10 mouse cellular contexts compared by ENCODE assay signal in the genomic region with DNA sequence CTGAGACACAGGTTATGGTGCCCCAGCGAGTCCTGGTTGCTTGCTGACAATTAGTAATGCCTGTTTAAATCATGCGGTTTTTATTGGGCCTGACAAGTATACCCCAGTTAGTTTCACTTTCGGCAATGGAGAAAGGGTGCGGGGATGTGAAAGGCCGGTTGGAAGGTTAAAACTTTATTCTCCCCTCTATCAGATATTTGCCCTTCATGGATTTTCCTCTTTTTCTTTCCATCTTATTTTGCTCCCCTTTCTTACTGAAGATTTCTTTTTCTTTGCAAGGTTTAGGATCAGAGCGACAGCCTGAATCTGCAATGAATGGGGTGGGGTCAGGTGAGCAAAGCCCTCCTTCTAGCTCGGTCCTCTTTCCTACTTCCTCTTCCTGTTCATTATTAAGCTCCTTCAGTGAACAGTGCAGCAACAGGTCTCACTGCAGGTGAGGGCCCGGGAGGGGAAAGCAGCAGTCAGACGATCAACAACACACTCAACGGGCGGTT. TPM values are rescaled to one million over a fixed set of nuclear protein-coding genes. Genes with fewer than 3 reads are reported as not detected.
DNase-seq lines count a peak whose midpoint lies in the region; ATAC-seq and TF ChIP-seq lines count a peak whose summit lies in the region.
"Had no signal": no experiment of that assay in that cellular context is flagged by ENCODE, and none has a peak within 500 bp of the region (broad histone marks: within the 10 kb centered on the region; RNA-seq: fewer than 3 reads in every experiment).

No protein-coding gene starts in this region.

- peak in 1 of 2 experiments; percentile 80; a peak in 2 of 4 replicates for TF ChIP-seq POLR2A in MEL (IDR thresholded peaks at IDR 0.05; ENCODE audit: control insufficient read depth in 1 of 2, insufficient read depth in 1 of 2, low read depth in 1 of 2, low read length in 2 of 2, poor library complexity in 1 of 2)

- TF ChIP-seq CTCF in MEL (IDR thresholded peaks at IDR 0.05 in 2 of 3, conservative IDR thresholded peaks at IDR 0.05 in 1 of 3; ENCODE audit: control insufficient read depth in 1 of 3, insufficient read depth in 1 of 3, low read depth in 2 of 3, low read length in 3 of 3, poor library complexity in 1 of 3, severe bottlenecking in 1 of 3), result no peak
- TF ChIP-seq CTCF in intestine, postnatal 0 days (IDR thresholded peaks at IDR 0.05; ENCODE audit: low read depth), result no peak

- WGBS in intestine, postnatal 0 days, result 64% methylated on average over 11 of the region's 11 CpGs

- H3K4me3 ChIP-seq in MEL (ENCODE audit: control insufficient read depth in 1 of 2, insufficient read depth in 1 of 2, low read depth in 2 of 2, low read length in 2 of 2), result peak overlapping the region; percentile 69 to 97
- no peak overlapping the region for H3K4me3 ChIP-seq in intestine, postnatal 0 days (ENCODE audit: low read depth, low read length)

- H3K4me2 ChIP-seq in intestine, postnatal 0 days (replicated peaks; ENCODE audit: low read depth), result peak overlapping the region; percentile 30

- H3K9ac ChIP-seq in MEL (ENCODE audit: control insufficient read depth, low read depth, low read length, poor library complexity, severe bottlenecking), result peak overlapping the region; percentile 64
- no peak overlapping the region for H3K9ac ChIP-seq in intestine, postnatal 0 days (ENCODE audit: low read depth, low read length)
- H3K9ac ChIP-seq: liver, postnatal 0 days had no signal

- H3K79me2 ChIP-seq in MEL (ENCODE audit: control insufficient read depth, insufficient read depth, low read length, poor library complexity), result no peaks in the 10 kb centered on the region; the same call in 1 of the 2 replicates

- H3K9me3 ChIP-seq in MEL (replicated peaks; ENCODE audit: insufficient read depth, low read length), result no peaks in the 10 kb centered on the region
- no peaks in the 10 kb centered on the region for H3K9me3 ChIP-seq in intestine, postnatal 0 days (ENCODE audit: control insufficient read depth)

- H3K4me1 ChIP-seq in MEL (ENCODE audit: control insufficient read depth in 1 of 2, insufficient read depth in 2 of 2, low read length in 2 of 2), result peaks cover 0 to 4% of the 10 kb centered on the region in 2 experiments; a peak in 1 of 4 replicates
- no peaks in the 10 kb centered on the region for H3K4me1 ChIP-seq in intestine, postnatal 0 days (replicated peaks; ENCODE audit: control insufficient read depth, insufficient read depth, low read length)

- no peak; a peak in 1 of 4 replicates for TF ChIP-seq EP300 in MEL (IDR thresholded peaks at IDR 0.05; ENCODE audit: low read depth in 1 of 2, low read length in 2 of 2)

- H3K36me3 ChIP-seq in MEL (ENCODE audit: control insufficient read depth in 1 of 2, insufficient read depth in 2 of 2, low read length in 2 of 2), result peaks cover 0 to 4% of the 10 kb centered on the region in 2 experiments; a peak in 1 of 4 replicates
- H3K36me3 ChIP-seq in intestine, postnatal 0 days (ENCODE audit: control insufficient read depth, insufficient read depth), result no peaks in the 10 kb centered on the region

- TF ChIP-seq RAD21 in MEL (IDR thresholded peaks at IDR 0.05; ENCODE audit: low read depth, low read length), result no peak

- peak; percentile 63 for ATAC-seq in intestine, postnatal 0 days
- ATAC-seq in neutrophil, adult 5-6 weeks (ENCODE audit: extremely low read depth, insufficient number of reproducible peaks, low FRiP score, poor library complexity, severe bottlenecking), result peak; percentile 86
- ATAC-seq: liver, postnatal 0 days had no signal

- no peaks in the 10 kb centered on the region for H3K27me3 ChIP-seq in MEL (ENCODE audit: control insufficient read depth in 1 of 2, insufficient read depth in 2 of 2, low read length in 2 of 2)
- H3K27me3 ChIP-seq in intestine, postnatal 0 days (replicated peaks; ENCODE audit: control insufficient read depth, insufficient read depth, low read length), result no peaks in the 10 kb centered on the region

- DNase-seq in CD4-positive, CD25-positive, alpha-beta regulatory T cell, adult 2 months (ENCODE audit: low read depth, low spot score), result peak; percentile 66
- peak; percentile 83 for DNase-seq in MEL (ENCODE audit: low read depth, low spot score)
- DNase-seq in cerebellum, postnatal 14 days, result no peak
- no peak for DNase-seq in embryo, embryonic 11 days
- no peak for DNase-seq in cerebellum, adult 9-10 months
- DNase-seq: kidney, adult 8-10 months; liver, postnatal 0 days; midbrain, embryonic 14.5 days had no signal

- peak overlapping the region; percentile 44 for H3K27ac ChIP-seq in MEL (ENCODE audit: control insufficient read depth, low read depth, low read length)
- no peak overlapping the region for H3K27ac ChIP-seq in intestine, postnatal 0 days (ENCODE audit: low read depth, low read length)

TF ChIP-seq in MEL, 35 proteins besides CTCF, POLR2A, EP300 and RAD21:
- no peak for TF ChIP-seq RCOR1 (IDR thresholded peaks at IDR 0.05; ENCODE audit: low read depth, low read length)
- no peak for TF ChIP-seq JUND (IDR thresholded peaks at IDR 0.05; ENCODE audit: low read depth, low read length)
- no peak for TF ChIP-seq CHD1 (IDR thresholded peaks at IDR 0.05; ENCODE audit: low read depth, low read length)
- TF ChIP-seq MYB (IDR thresholded peaks at IDR 0.05; ENCODE audit: low read depth, low read length), result no peak
- 0 out of 2 replicates have a peak, but pooled peaks have one; percentile 7 for TF ChIP-seq MAX (IDR thresholded peaks at IDR 0.05; ENCODE audit: low read length)
- no peak for TF ChIP-seq POLR2AphosphoS5 (IDR thresholded peaks at IDR 0.05; ENCODE audit: borderline replicate concordance, low read depth, low read length)
- no peak for TF ChIP-seq MAZ (IDR thresholded peaks at IDR 0.05; ENCODE audit: low read depth, low read length)
- no peak for TF ChIP-seq BHLHE40 (IDR thresholded peaks at IDR 0.05; ENCODE audit: borderline replicate concordance, low read depth, low read length)
- TF ChIP-seq MYC (IDR thresholded peaks at IDR 0.05; ENCODE audit: low read depth, low read length), result peak; percentile 60; the same call in 1 of the 2 replicates
- peak; percentile 2; the same call in 1 of the 2 replicates for TF ChIP-seq ETS1 (IDR thresholded peaks at IDR 0.05; ENCODE audit: low read depth, low read length)
- no peak; the same call in 1 of the 2 replicates for TF ChIP-seq KAT2A (conservative IDR thresholded peaks at IDR 0.05; ENCODE audit: low read depth, low read length)
- no peak for TF ChIP-seq ZKSCAN1 (IDR thresholded peaks at IDR 0.05; ENCODE audit: low read depth, low read length)
- no peak for TF ChIP-seq MAFK (IDR thresholded peaks at IDR 0.05; ENCODE audit: borderline replicate concordance, low read depth, low read length)
- 0 out of 2 replicates have a peak, but pooled peaks have one; percentile 39 for TF ChIP-seq TCF12 (IDR thresholded peaks at IDR 0.05; ENCODE audit: low read depth, low read length)
- TF ChIP-seq ZNF384 (IDR thresholded peaks at IDR 0.05; ENCODE audit: low read depth, low read length), result no peak
- TF ChIP-seq GABPA (IDR thresholded peaks at IDR 0.05; ENCODE audit: low read depth, low read length), result no peak
- TF ChIP-seq UBTF (IDR thresholded peaks at IDR 0.05; ENCODE audit: borderline replicate concordance, insufficient read depth, low read depth, low read length), result no peak
- peak; percentile 65; the same call in 1 of the 2 replicates for TF ChIP-seq MXI1 (IDR thresholded peaks at IDR 0.05; ENCODE audit: low read depth, low read length)
- no peak for TF ChIP-seq TAL1 (IDR thresholded peaks at IDR 0.05; ENCODE audit: low read length)
- peak; percentile 81 for TF ChIP-seq TBP (IDR thresholded peaks at IDR 0.05; ENCODE audit: low read depth, low read length)
- TF ChIP-seq E2F4 (IDR thresholded peaks at IDR 0.05; ENCODE audit: borderline replicate concordance, low read depth, low read length), result no peak; the same call in 1 of the 2 replicates
- peak; percentile 30; the same call in 1 of the 2 replicates for TF ChIP-seq POLR2AphosphoS2 (IDR thresholded peaks at IDR 0.05; ENCODE audit: low read length)
- TF ChIP-seq NELFE (IDR thresholded peaks at IDR 0.05; ENCODE audit: low read depth, low read length), result peak; percentile 61; the same call in 1 of the 2 replicates
- TF ChIP-seq ZMIZ1 (IDR thresholded peaks at IDR 0.05; ENCODE audit: low read depth, low read length), result peak; percentile 56; the same call in 1 of the 2 replicates
- TF ChIP-seq USF2 (IDR thresholded peaks at IDR 0.05; ENCODE audit: borderline replicate concordance in 1 of 2, insufficient read depth in 1 of 2, low read depth in 1 of 2, low read length in 2 of 2), result no peak
- TF ChIP-seq NRF1 (IDR thresholded peaks at IDR 0.05; ENCODE audit: insufficient read depth, low read depth, low read length, poor library complexity, severe bottlenecking), result no peak
- TF ChIP-seq SMC3 (IDR thresholded peaks at IDR 0.05; ENCODE audit: low read depth, low read length), result no peak
- TF ChIP-seq ELF1 (IDR thresholded peaks at IDR 0.05; ENCODE audit: low read depth, low read length), result peak; percentile 51
- TF ChIP-seq ZC3H11A (IDR thresholded peaks at IDR 0.05; ENCODE audit: low read depth, low read length), result no peak
- TF ChIP-seq HCFC1 (IDR thresholded peaks at IDR 0.05; ENCODE audit: low read depth, low read length), result 0 out of 2 replicates have a peak, but pooled peaks have one; percentile 16
- TF ChIP-seq SIN3A (IDR thresholded peaks at IDR 0.05; ENCODE audit: low read length), result peak; percentile 77
- no peak for TF ChIP-seq MEF2A (IDR thresholded peaks at IDR 0.05; ENCODE audit: extremely low read depth, insufficient replicate concordance, low read depth, low read length, poor library complexity, severe bottlenecking)
- TF ChIP-seq GATA1 (IDR thresholded peaks at IDR 0.05; ENCODE audit: low read depth, low read length), result no peak
- TF ChIP-seq CHD2 (IDR thresholded peaks at IDR 0.05; ENCODE audit: low read length), result no peak
- TF ChIP-seq USF1 (IDR thresholded peaks at IDR 0.05; ENCODE audit: low read depth, low read length), result peak; percentile 39; the same call in 1 of the 2 replicates

RNA-seq across cellular contexts. Expression of gene Esr1, which starts 20.9 kb away (rescaled TPM):
- 0.65 and 0.69 TPM in 2 replicates for total RNA-seq in MEL (2012; rRNA removed)
- under 1 TPM in 1 of 2 experiments, not detected in 1; 0.65 TPM for polyA plus RNA-seq in MEL (2012; ENCODE audit: insufficient read depth in 1 of 2, insufficient read length in 2 of 2, low read depth in 1 of 2, low replicate concordance in 2 of 2, missing spikeins in 1 of 2)
- polyA plus RNA-seq in intestine, postnatal 0 days (2015; fragmentation: Nextera tagmentation; extraction: Ambion mirVana), result 0.77 and 0.90 TPM in 2 replicates
- total RNA-seq in neutrophil, adult 5-6 weeks (2017), result 2.2 and 3.2 TPM in 2 replicates

Comparison
In these comparisons a context has a peak if more than half of its experiments do, and no peak if none do; other contexts are left out.
1. DNase-seq: peak in CD4-positive, CD25-positive, alpha-beta regulatory T cell, adult 2 months (single experiment) and MEL (single experiment); none in cerebellum, postnatal 14 days (0 of 2), embryo, embryonic 11 days (single experiment) and cerebellum, adult 9-10 months (single experiment).